Mouse (Mus musculus): ENCODE measurements around the gene Ylpm1.

Ylpm1 gene

GRCm38 (mm10) chr12:85032710-85033109, 36.6 kb downstream of the Ylpm1 start:
- H3K4me3 ChIP-seq (replicated peaks; ENCODE audit: low read length), result no peak overlapping the region
- H3K27me3 ChIP-seq (ENCODE audit: insufficient read depth, low read length), result no peaks in the 10 kb centered on the region
- peaks cover 10% of the 10 kb centered on the region for H3K4me1 ChIP-seq (replicated peaks; ENCODE audit: low read depth, low read length)
- no peaks in the 10 kb centered on the region for H3K9me3 ChIP-seq (ENCODE audit: low read length)
- TF ChIP-seq POU5F1 (IDR thresholded peaks at IDR 0.05; ENCODE audit: borderline replicate concordance, low read length), result no peak
- TF ChIP-seq CTCF (conservative IDR thresholded peaks at IDR 0.05; ENCODE audit: low read length), result peak; percentile 57
- peaks cover 84% of the 10 kb centered on the region for H3K36me3 ChIP-seq (ENCODE audit: insufficient read depth, low read length)

GRCm38 (mm10) chr12:85051218-85051617, 55.1 kb downstream of the Ylpm1 start:
- Histone ChIP-seq H3K36me3 (ENCODE audit: insufficient read depth, low read length) (peaks cover 88% of the 10 kb centered on the region), H3K9me3 (ENCODE audit: low read length) (no peaks in the 10 kb centered on the region), H3K4me3 (replicated peaks; ENCODE audit: low read length) (no peak overlapping the region), H3K27me3 (ENCODE audit: insufficient read depth, low read length) (no peaks in the 10 kb centered on the region), H3K4me1 (replicated peaks; ENCODE audit: low read depth, low read length) (peaks cover 11% of the 10 kb centered on the region)
- TF ChIP-seq CTCF (conservative IDR thresholded peaks at IDR 0.05; ENCODE audit: low read length) (no peak), POU5F1 (IDR thresholded peaks at IDR 0.05; ENCODE audit: borderline replicate concordance, low read length) (no peak), NANOG (IDR thresholded peaks at IDR 0.05; ENCODE audit: borderline replicate concordance, low read length) (no peak)

DNA sequence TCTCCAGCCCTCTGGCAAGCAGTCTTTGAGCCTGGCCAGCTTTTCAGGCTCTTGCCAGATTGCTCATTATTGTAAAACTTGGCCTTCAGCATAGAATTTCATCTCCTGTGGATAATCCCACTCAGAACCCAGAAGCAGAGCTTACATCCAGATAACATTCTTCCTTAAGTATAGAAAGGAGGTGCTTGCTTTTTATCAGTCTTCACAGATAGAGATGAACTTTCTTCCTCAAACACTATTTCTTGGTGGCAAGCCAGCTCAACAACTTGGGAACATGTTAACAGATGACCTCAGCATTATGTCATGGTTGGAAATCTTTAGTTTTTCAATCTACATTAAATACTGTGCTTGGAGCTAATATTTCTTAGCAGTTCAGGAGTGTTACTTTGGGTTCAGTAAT, 74.9 kb downstream of the Ylpm1 start:
- Histone ChIP-seq H3K27me3 (ENCODE audit: insufficient read depth, low read length) (no peaks in the 10 kb centered on the region), H3K4me3 (replicated peaks; ENCODE audit: low read length) (no peak overlapping the region), H3K36me3 (ENCODE audit: insufficient read depth, low read length) (peaks cover 71% of the 10 kb centered on the region), H3K9me3 (ENCODE audit: low read length) (no peaks in the 10 kb centered on the region), H3K4me1 (replicated peaks; ENCODE audit: low read depth, low read length) (no peaks in the 10 kb centered on the region)
- no peak for TF ChIP-seq POU5F1 (IDR thresholded peaks at IDR 0.05; ENCODE audit: borderline replicate concordance, low read length)
- no peak for TF ChIP-seq NANOG (IDR thresholded peaks at IDR 0.05; ENCODE audit: borderline replicate concordance, low read length)
- TF ChIP-seq CTCF (conservative IDR thresholded peaks at IDR 0.05; ENCODE audit: low read length), result no peak

- no peak overlapping the region for H3K4me3 ChIP-seq (replicated peaks; ENCODE audit: low read length)
- no peak for TF ChIP-seq NANOG (IDR thresholded peaks at IDR 0.05; ENCODE audit: borderline replicate concordance, low read length)
- TF ChIP-seq POU5F1 (IDR thresholded peaks at IDR 0.05; ENCODE audit: borderline replicate concordance, low read length), result no peak
- TF ChIP-seq CTCF (conservative IDR thresholded peaks at IDR 0.05; ENCODE audit: low read length), result no peak
- H3K9me3 ChIP-seq (ENCODE audit: low read length), result no peaks in the 10 kb centered on the region
Observed at GRCm38 (mm10) chr12:85077100-85077499, 81.0 kb downstream of the Ylpm1 start.

GRCm38 (mm10) chr12:85084257-85084656, 88.1 kb downstream of the Ylpm1 start:
- peaks cover 17% of the 10 kb centered on the region for H3K36me3 ChIP-seq (ENCODE audit: insufficient read depth, low read length)
- H3K4me3 ChIP-seq (replicated peaks; ENCODE audit: low read length), result no peak overlapping the region
- no peak for TF ChIP-seq CTCF (conservative IDR thresholded peaks at IDR 0.05; ENCODE audit: low read length)
- TF ChIP-seq POU5F1 (IDR thresholded peaks at IDR 0.05; ENCODE audit: borderline replicate concordance, low read length), result no peak
- TF ChIP-seq NANOG (IDR thresholded peaks at IDR 0.05; ENCODE audit: borderline replicate concordance, low read length), result no peak
- H3K9me3 ChIP-seq (ENCODE audit: low read length), result no peaks in the 10 kb centered on the region
- H3K4me1 ChIP-seq (replicated peaks; ENCODE audit: low read depth, low read length), result no peaks in the 10 kb centered on the region
- no peaks in the 10 kb centered on the region for H3K27me3 ChIP-seq (ENCODE audit: insufficient read depth, low read length)

More at GRCm38 (mm10) chr12:85077100-85077499, 81.0 kb downstream of the Ylpm1 start:
- H3K4me1 ChIP-seq (replicated peaks; ENCODE audit: low read depth, low read length), result no peaks in the 10 kb centered on the region
- H3K36me3 ChIP-seq (ENCODE audit: insufficient read depth, low read length), result peaks cover 35% of the 10 kb centered on the region
- no peaks in the 10 kb centered on the region for H3K27me3 ChIP-seq (ENCODE audit: insufficient read depth, low read length)

- Histone ChIP-seq H3K36me3 (ENCODE audit: insufficient read depth, low read length) (peaks cover 16% of the 10 kb centered on the region), H3K4me1 (replicated peaks; ENCODE audit: low read depth, low read length) (no peaks in the 10 kb centered on the region), H3K9me3 (ENCODE audit: low read length) (no peaks in the 10 kb centered on the region), H3K27me3 (ENCODE audit: insufficient read depth, low read length) (no peaks in the 10 kb centered on the region), H3K4me3 (replicated peaks; ENCODE audit: low read length) (no peak overlapping the region)
- TF ChIP-seq CTCF (conservative IDR thresholded peaks at IDR 0.05; ENCODE audit: low read length), result no peak
Observed at GRCm38 (mm10) chr12:85084941-85085340, 88.8 kb downstream of the Ylpm1 start.

DNA sequence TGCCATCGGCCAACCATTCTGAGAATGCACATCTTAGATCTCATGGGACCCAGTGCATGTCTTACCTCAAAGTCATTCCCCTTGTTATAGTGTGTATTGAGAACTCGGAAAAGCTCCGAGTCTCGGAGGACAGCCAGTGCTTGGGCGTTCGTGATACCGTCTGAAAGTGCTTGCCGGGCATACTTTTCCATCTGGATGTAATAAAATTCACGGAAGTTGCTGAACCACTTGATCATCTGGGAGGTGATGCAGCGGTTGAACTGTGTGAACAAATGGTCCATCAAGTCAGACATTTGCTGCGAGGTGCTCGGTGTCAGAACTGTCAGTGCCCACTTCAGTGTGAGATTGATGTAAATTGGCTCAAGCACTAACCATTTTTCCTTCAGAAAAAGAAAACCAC, 91.7 kb downstream of the Ylpm1 start:
- Histone ChIP-seq H3K4me1 (replicated peaks; ENCODE audit: low read depth, low read length) (no peaks in the 10 kb centered on the region), H3K36me3 (ENCODE audit: insufficient read depth, low read length) (peaks cover 16% of the 10 kb centered on the region), H3K9me3 (ENCODE audit: low read length) (no peaks in the 10 kb centered on the region), H3K4me3 (replicated peaks; ENCODE audit: low read length) (no peak overlapping the region), H3K27me3 (ENCODE audit: insufficient read depth, low read length) (no peaks in the 10 kb centered on the region)
- no peak for TF ChIP-seq POU5F1 (IDR thresholded peaks at IDR 0.05; ENCODE audit: borderline replicate concordance, low read length)
- TF ChIP-seq NANOG (IDR thresholded peaks at IDR 0.05; ENCODE audit: borderline replicate concordance, low read length), result no peak
- TF ChIP-seq CTCF (conservative IDR thresholded peaks at IDR 0.05; ENCODE audit: low read length), result no peak

- no peaks in the 10 kb centered on the region for H3K9me3 ChIP-seq (ENCODE audit: low read length)
Observed at GRCm38 (mm10) chr12:85091190-85091589, 95.1 kb downstream of the Ylpm1 start.

GRCm38 (mm10) chr12:85092214-85092613, 96.1 kb downstream of the Ylpm1 start:
- peaks cover 26% of the 10 kb centered on the region for H3K4me1 ChIP-seq (replicated peaks; ENCODE audit: low read depth, low read length)
- H3K36me3 ChIP-seq (ENCODE audit: insufficient read depth, low read length), result peaks cover 12% of the 10 kb centered on the region
- TF ChIP-seq NANOG (IDR thresholded peaks at IDR 0.05; ENCODE audit: borderline replicate concordance, low read length) (no peak), CTCF (conservative IDR thresholded peaks at IDR 0.05; ENCODE audit: low read length) (peak; percentile 79), POU5F1 (IDR thresholded peaks at IDR 0.05; ENCODE audit: borderline replicate concordance, low read length) (no peak)
- peaks cover 7% of the 10 kb centered on the region for H3K27me3 ChIP-seq (ENCODE audit: insufficient read depth, low read length)
- no peak overlapping the region for H3K4me3 ChIP-seq (replicated peaks; ENCODE audit: low read length)
- no peaks in the 10 kb centered on the region for H3K9me3 ChIP-seq (ENCODE audit: low read length)

More at GRCm38 (mm10) chr12:85091190-85091589, 95.1 kb downstream of the Ylpm1 start:
- H3K4me3 ChIP-seq (replicated peaks; ENCODE audit: low read length), result no peak overlapping the region
- H3K4me1 ChIP-seq (replicated peaks; ENCODE audit: low read depth, low read length), result peaks cover 26% of the 10 kb centered on the region
- TF ChIP-seq CTCF (conservative IDR thresholded peaks at IDR 0.05; ENCODE audit: low read length), result no peak
- TF ChIP-seq NANOG (IDR thresholded peaks at IDR 0.05; ENCODE audit: borderline replicate concordance, low read length), result no peak
- TF ChIP-seq POU5F1 (IDR thresholded peaks at IDR 0.05; ENCODE audit: borderline replicate concordance, low read length), result no peak
- H3K27me3 ChIP-seq (ENCODE audit: insufficient read depth, low read length), result peaks cover 7% of the 10 kb centered on the region
- H3K36me3 ChIP-seq (ENCODE audit: insufficient read depth, low read length), result peaks cover 16% of the 10 kb centered on the region

Measured in E14TG2a.4 (cell line).